Mouse (Mus musculus): ENCODE measurements at regions not wholly inside any gene's neighbourhood (a gene's known extent, or its start where the extent isn't known, plus 50 kb on each side); places are given as distances from the start of the nearest gene placed in this dataset.

DNA sequence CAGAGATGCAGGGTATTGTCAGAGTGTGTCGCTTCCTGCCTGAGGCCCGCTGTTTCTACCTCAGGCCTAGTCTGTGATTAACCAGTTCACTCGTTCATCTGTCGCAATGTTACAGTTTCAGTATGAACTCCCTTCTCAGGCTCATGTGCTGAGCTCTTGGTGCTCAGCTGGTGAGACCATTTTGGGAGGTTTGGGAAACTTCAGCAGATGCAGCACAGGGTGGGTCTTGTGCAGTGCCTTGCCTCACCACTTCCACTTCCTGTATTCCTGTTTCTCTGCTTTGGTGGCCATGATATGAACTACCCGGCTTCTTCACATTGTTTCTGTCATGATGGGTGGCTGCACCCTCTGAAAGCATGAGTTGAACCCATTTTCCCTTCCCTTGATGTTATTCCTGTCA lies 169.3 kb upstream of the Gadl1 start:
- Histone ChIP-seq H3K4me1 (ENCODE audit: control insufficient read depth, insufficient read depth, low read length) (no peaks in the 10 kb centered on the region), H3K4me3 (ENCODE audit: low read depth, low read length) (no peak overlapping the region), H3K27me3 (ENCODE audit: control insufficient read depth, insufficient read depth, low read length) (no peaks in the 10 kb centered on the region), H3K27ac (ENCODE audit: low read depth, low read length) (no peak overlapping the region), H3K9me3 (ENCODE audit: control insufficient read depth, low read length) (no peaks in the 10 kb centered on the region), H3K9ac (ENCODE audit: low read length) (no peak overlapping the region), H3K4me2 (no peak overlapping the region), H3K36me3 (ENCODE audit: control insufficient read depth, insufficient read depth, low read length) (no peaks in the 10 kb centered on the region)
- WGBS = 81% methylated on average over 5 of the region's 5 CpGs
- no peak for ATAC-seq (ENCODE audit: low FRiP score)
- no peak for DNase-seq (ENCODE audit: low spot score, missing footprints)

DNA sequence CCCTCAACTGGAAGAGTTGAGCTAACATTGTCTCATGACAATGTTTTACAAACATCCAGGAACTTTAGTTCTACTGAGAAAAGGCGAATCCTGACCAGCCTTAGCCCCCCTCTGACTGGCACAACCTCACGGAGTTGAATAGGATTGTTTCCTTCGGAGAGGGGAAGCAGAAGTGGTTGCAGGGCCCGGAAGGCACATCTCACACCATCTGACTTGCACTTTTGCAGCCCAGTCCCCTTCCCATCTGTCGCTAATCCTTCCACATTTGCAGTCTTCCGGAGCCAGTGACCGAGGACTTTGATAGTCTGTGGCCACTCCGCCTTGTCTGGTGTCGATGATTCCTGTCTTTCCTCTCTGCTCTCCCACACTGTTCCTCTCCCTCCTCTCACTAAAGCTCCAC lies 162.8 kb upstream of the Gadl1 start:
- Histone ChIP-seq H3K9me3 (ENCODE audit: control insufficient read depth, low read length) (no peaks in the 10 kb centered on the region), H3K27me3 (ENCODE audit: control insufficient read depth, insufficient read depth, low read length) (no peaks in the 10 kb centered on the region), H3K4me3 (ENCODE audit: low read depth, low read length) (no peak overlapping the region), H3K4me2 (no peak overlapping the region), H3K27ac (ENCODE audit: low read depth, low read length) (no peak overlapping the region), H3K36me3 (ENCODE audit: control insufficient read depth, insufficient read depth, low read length) (no peaks in the 10 kb centered on the region), H3K9ac (ENCODE audit: low read length) (no peak overlapping the region), H3K4me1 (ENCODE audit: control insufficient read depth, insufficient read depth, low read length) (no peaks in the 10 kb centered on the region)
- ATAC-seq (ENCODE audit: low FRiP score) (no peak), DNase-seq (ENCODE audit: low spot score, missing footprints) (no peak)
- WGBS = 84% methylated on average over 9 of the region's 9 CpGs

DNA sequence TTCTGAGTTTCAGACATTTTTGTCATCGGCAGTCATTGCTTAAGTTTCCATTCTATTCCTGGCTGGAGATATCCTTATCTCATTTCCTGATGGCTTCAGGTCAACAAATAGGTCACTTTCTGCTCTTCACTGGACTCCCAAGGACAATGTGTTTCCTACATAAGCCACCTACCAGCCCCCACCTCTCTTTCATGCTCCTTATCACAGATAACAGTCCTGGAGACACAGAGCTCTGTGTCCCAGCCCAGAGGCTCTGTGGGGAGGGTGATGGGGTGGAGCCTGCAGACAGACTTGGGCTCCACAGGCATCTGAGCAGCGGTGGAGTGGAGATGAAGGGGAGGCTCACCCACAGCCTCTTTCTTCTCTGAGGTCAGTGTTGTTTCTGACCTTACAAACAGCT lies 148.8 kb upstream of the Gadl1 start:
- Histone ChIP-seq H3K4me1 (ENCODE audit: control insufficient read depth, insufficient read depth, low read length) (no peaks in the 10 kb centered on the region), H3K4me3 (ENCODE audit: low read depth, low read length) (no peak overlapping the region), H3K27me3 (ENCODE audit: control insufficient read depth, insufficient read depth, low read length) (no peaks in the 10 kb centered on the region), H3K9me3 (ENCODE audit: control insufficient read depth, low read length) (no peaks in the 10 kb centered on the region; the same call in 1 of the 2 replicates), H3K9ac (ENCODE audit: low read length) (no peak overlapping the region), H3K27ac (ENCODE audit: low read depth, low read length) (no peak overlapping the region), H3K36me3 (ENCODE audit: control insufficient read depth, insufficient read depth, low read length) (no peaks in the 10 kb centered on the region), H3K4me2 (no peak overlapping the region)
- DNase-seq (ENCODE audit: low spot score, missing footprints) (no peak), ATAC-seq (ENCODE audit: low FRiP score) (no peak)
- WGBS = 49% methylated on average over 2 of the region's 2 CpGs

DNA sequence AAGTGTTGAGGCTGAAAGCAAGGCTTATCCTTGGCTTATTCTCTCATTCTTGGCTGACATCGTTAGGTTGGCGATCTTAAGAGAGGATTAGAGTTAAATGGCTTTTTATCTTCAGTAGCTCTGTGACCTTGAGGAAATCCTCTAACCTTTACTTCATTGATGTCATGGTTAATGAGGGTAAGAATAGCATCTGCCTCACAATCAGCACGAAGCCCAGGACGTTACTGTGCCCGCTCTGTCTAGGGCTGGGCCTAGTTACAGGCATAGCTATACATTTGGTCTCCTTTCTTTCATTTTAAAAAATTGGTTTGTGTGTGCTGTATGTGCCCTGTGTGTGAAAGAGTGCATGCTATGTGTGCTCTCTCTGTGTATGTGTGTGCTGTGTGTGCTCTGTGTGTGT lies 145.1 kb upstream of the Gadl1 start:
- no peaks in the 10 kb centered on the region for H3K9me3 ChIP-seq (ENCODE audit: control insufficient read depth, low read length)
- H3K36me3 ChIP-seq (ENCODE audit: control insufficient read depth, insufficient read depth, low read length) = no peaks in the 10 kb centered on the region
- 42% methylated on average over 5 of the region's 5 CpGs for WGBS
- H3K27ac ChIP-seq (ENCODE audit: low read depth, low read length) = no peak overlapping the region; the same call in 1 of the 2 replicates
- ATAC-seq (ENCODE audit: low FRiP score) (no peak), DNase-seq (ENCODE audit: low spot score, missing footprints) (no peak)
- H3K4me2 ChIP-seq = no peak overlapping the region
- H3K9ac ChIP-seq (ENCODE audit: low read length) = no peak overlapping the region
- H3K4me3 ChIP-seq (ENCODE audit: low read depth, low read length) = no peak overlapping the region
- no peaks in the 10 kb centered on the region for H3K27me3 ChIP-seq (ENCODE audit: control insufficient read depth, insufficient read depth, low read length)
- no peaks in the 10 kb centered on the region for H3K4me1 ChIP-seq (ENCODE audit: control insufficient read depth, insufficient read depth, low read length)

DNA sequence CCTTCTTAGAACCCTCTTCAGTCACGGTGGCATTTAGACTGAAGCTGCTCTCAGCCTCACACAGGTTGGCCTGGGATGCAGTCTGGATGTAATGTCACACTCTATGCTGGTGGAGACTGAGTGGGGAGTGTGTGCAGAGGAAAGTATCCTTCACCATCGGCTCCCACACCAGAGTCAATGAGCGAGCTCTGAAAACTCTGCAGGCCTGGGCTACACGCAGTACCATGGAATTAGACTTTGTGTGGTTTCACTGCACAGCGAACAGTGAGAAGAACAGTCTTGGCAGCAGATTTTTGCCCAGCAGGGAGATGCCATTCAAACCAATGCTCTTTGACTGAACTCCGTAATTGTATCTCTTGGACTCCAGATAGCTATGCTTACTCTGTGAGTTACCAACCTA lies 142.8 kb upstream of the Gadl1 start:
- DNase-seq (ENCODE audit: low spot score, missing footprints) (no peak), ATAC-seq (ENCODE audit: low FRiP score) (no peak)
- H3K9me3 ChIP-seq (ENCODE audit: control insufficient read depth, low read length) = no peaks in the 10 kb centered on the region
- H3K27ac ChIP-seq (ENCODE audit: low read depth, low read length) = no peak overlapping the region
- WGBS = 86% methylated on average over 6 of the region's 6 CpGs
- no peaks in the 10 kb centered on the region for H3K27me3 ChIP-seq (ENCODE audit: control insufficient read depth, insufficient read depth, low read length)
- H3K4me1 ChIP-seq (ENCODE audit: control insufficient read depth, insufficient read depth, low read length) = no peaks in the 10 kb centered on the region
- no peak overlapping the region for H3K9ac ChIP-seq (ENCODE audit: low read length)
- no peak overlapping the region for H3K4me3 ChIP-seq (ENCODE audit: low read depth, low read length)
- no peaks in the 10 kb centered on the region for H3K36me3 ChIP-seq (ENCODE audit: control insufficient read depth, insufficient read depth, low read length)
- H3K4me2 ChIP-seq = no peak overlapping the region

DNA sequence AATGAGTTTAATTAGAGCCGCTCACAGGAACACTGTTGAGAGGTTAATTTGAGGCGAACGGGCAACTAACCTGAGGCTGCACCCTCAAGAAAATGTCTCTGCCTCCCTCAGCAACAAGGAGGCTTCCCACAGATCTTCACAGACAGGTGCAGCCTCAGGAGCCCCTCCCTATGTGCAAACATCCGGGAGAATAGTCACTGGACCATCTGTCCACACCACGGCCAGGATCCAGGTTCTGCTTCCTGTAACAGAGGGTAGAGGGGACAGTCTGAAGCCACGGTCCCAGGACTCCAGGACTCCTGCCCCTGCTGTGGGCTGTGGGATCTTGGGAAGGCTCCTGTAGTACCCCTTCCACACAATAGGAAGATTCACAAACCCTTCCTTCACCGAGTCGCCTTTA lies 134.1 kb upstream of the Gadl1 start:
- DNase-seq (ENCODE audit: low spot score, missing footprints) = peak; percentile 79
- Histone ChIP-seq H3K4me1 (ENCODE audit: control insufficient read depth, insufficient read depth, low read length) (no peaks in the 10 kb centered on the region), H3K27me3 (ENCODE audit: control insufficient read depth, insufficient read depth, low read length) (no peaks in the 10 kb centered on the region), H3K4me2 (no peak overlapping the region), H3K4me3 (ENCODE audit: low read depth, low read length) (no peak overlapping the region), H3K27ac (ENCODE audit: low read depth, low read length) (no peak overlapping the region), H3K36me3 (ENCODE audit: control insufficient read depth, insufficient read depth, low read length) (no peaks in the 10 kb centered on the region), H3K9me3 (ENCODE audit: control insufficient read depth, low read length) (no peaks in the 10 kb centered on the region), H3K9ac (ENCODE audit: low read length) (no peak overlapping the region)
- 77% methylated on average over 8 of the region's 8 CpGs for WGBS
- no peak for ATAC-seq (ENCODE audit: low FRiP score)

DNA sequence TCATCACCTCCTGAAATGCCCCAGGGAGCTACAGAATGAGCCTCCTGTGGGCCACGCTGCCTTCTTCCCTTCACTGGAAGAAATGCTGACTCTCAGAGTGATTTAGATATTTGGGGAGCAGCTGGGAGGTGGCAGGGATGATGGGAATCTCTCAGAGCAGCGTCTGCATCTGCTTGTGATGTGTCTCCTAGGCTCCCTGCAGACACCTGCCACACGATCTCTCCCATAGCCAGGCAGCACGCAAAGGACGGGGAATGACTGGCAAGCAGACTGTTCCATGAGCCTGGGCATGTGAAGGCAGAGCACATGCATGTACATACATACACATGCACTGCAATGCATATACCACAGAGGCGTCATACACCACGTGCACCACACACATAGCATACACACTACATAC lies 133.4 kb upstream of the Gadl1 start:
- 85% methylated on average over 7 of the region's 7 CpGs for WGBS
- H3K9ac ChIP-seq (ENCODE audit: low read length) = no peak overlapping the region
- no peak for DNase-seq (ENCODE audit: low spot score, missing footprints)
- H3K9me3 ChIP-seq (ENCODE audit: control insufficient read depth, low read length) = no peaks in the 10 kb centered on the region
- H3K4me2 ChIP-seq = no peak overlapping the region
- no peaks in the 10 kb centered on the region for H3K27me3 ChIP-seq (ENCODE audit: control insufficient read depth, insufficient read depth, low read length)
- no peaks in the 10 kb centered on the region for H3K4me1 ChIP-seq (ENCODE audit: control insufficient read depth, insufficient read depth, low read length)
- H3K36me3 ChIP-seq (ENCODE audit: control insufficient read depth, insufficient read depth, low read length) = no peaks in the 10 kb centered on the region
- H3K4me3 ChIP-seq (ENCODE audit: low read depth, low read length) = no peak overlapping the region
- H3K27ac ChIP-seq (ENCODE audit: low read depth, low read length) = no peak overlapping the region
- no peak for ATAC-seq (ENCODE audit: low FRiP score)

DNA sequence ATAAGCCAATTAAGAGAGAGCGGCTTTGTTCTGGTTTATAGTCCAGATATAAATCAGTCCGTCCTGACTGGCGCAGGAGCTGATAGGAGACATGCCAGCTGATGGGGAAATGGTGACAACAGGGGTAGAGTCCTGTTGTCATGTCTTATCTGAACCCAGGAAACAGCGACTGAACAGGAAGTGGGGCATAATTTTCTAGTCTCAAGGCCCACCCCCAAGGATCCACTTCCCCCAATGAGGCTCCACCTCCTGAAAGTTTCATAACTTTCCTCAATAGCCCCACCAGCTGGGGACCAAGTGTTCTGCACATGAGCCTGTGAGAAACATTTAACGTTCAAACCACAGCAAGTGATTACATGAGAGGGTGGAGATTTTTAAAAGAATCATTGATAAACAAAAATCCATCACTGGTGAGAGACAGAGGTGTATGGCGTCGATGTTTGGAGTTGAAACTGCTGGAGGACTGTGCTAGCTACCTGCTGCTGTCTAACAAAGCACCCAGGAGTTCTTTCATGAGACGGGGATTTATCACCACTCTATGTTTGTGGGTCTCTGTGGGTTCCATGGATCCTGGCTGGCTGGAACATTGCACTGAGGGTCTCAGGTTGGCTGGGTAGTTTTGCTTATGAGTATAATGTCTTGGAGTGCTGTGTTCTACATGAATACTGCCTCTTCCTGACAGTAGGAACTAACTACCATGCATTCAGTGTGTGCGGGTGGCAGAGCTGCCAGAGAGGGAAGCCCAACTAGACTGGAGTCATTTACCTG lies 132.0 kb upstream of the Gadl1 start:
- no peak overlapping the region for H3K4me2 ChIP-seq
- ATAC-seq (ENCODE audit: low FRiP score) (no peak), DNase-seq (ENCODE audit: low spot score, missing footprints) (peak; percentile 60)
- no peak overlapping the region for H3K27ac ChIP-seq (ENCODE audit: low read depth, low read length)
- H3K4me3 ChIP-seq (ENCODE audit: low read depth, low read length) = no peak overlapping the region
- H3K9ac ChIP-seq (ENCODE audit: low read length) = no peak overlapping the region
- no peaks in the 10 kb centered on the region for H3K4me1 ChIP-seq (ENCODE audit: control insufficient read depth, insufficient read depth, low read length)
- WGBS = 92% methylated on average over 9 of the region's 9 CpGs
- no peaks in the 10 kb centered on the region for H3K27me3 ChIP-seq (ENCODE audit: control insufficient read depth, insufficient read depth, low read length)
- no peaks in the 10 kb centered on the region for H3K36me3 ChIP-seq (ENCODE audit: control insufficient read depth, insufficient read depth, low read length)
- no peaks in the 10 kb centered on the region for H3K9me3 ChIP-seq (ENCODE audit: control insufficient read depth, low read length)

DNA sequence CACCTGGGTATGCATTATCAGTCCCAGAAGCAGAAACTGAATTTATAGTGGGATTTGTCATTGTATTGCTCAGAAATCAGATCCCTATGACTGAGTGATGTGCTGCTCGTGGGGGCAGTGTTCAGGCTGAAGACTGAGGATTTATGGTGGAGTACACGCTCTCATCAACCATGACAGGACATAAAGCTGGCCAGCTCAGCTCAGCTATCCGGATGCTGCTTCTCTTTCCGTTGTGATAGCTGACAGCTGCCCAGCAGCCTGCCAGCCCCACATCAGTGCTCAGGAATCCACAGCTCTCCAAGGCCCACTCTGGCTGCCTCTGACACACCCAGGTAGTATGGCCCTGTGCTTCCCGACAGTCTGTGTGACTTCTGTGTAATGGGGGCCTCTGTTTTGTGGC lies 130.4 kb upstream of the Gadl1 start:
- Histone ChIP-seq H3K9me3 (ENCODE audit: control insufficient read depth, low read length) (no peaks in the 10 kb centered on the region), H3K4me1 (ENCODE audit: control insufficient read depth, insufficient read depth, low read length) (no peaks in the 10 kb centered on the region), H3K4me3 (ENCODE audit: low read depth, low read length) (no peak overlapping the region), H3K27ac (ENCODE audit: low read depth, low read length) (no peak overlapping the region), H3K36me3 (ENCODE audit: control insufficient read depth, insufficient read depth, low read length) (no peaks in the 10 kb centered on the region), H3K27me3 (ENCODE audit: control insufficient read depth, insufficient read depth, low read length) (no peaks in the 10 kb centered on the region), H3K4me2 (no peak overlapping the region), H3K9ac (ENCODE audit: low read length) (no peak overlapping the region)
- DNase-seq (ENCODE audit: low spot score, missing footprints) (peak; percentile 26), ATAC-seq (ENCODE audit: low FRiP score) (no peak)
- WGBS = 84% methylated on average over 5 of the region's 5 CpGs

Measured in midbrain, embryonic 11.5 days (tissue).